Mouse (Mus musculus): ENCODE measurements around the gene Gm45234. TPM values are rescaled to one million over a fixed set of nuclear protein-coding genes. Genes with fewer than 3 reads are reported as not detected.
A peak's percentile ranks its signal among the peaks of the same experiment; 100 is the strongest.

Gm45234 gene
- polyA plus RNA-seq, 1 experiment from 2014 or later, result not detected

- WGBS, result 86% methylated on average over 4 of the region's 4 CpGs
- peaks cover 55% of the 10 kb centered on the region for H3K36me3 ChIP-seq
- H3K9ac ChIP-seq, result no peak overlapping the region
- no peak overlapping the region for H3K4me2 ChIP-seq
- H3K9me3 ChIP-seq, result no peaks in the 10 kb centered on the region
- peaks cover 5% of the 10 kb centered on the region; the same call in 1 of the 2 replicates for H3K4me1 ChIP-seq (replicated peaks)
- no peak overlapping the region for H3K4me3 ChIP-seq
- H3K27me3 ChIP-seq, result no peaks in the 10 kb centered on the region
- H3K27ac ChIP-seq, result no peak overlapping the region
- no peak for ATAC-seq (ENCODE audit: low FRiP score)
Observed at GRCm38 (mm10) chr6:124699366-124699765, 56.5 kb downstream of the Gm45234 start.

DNA sequence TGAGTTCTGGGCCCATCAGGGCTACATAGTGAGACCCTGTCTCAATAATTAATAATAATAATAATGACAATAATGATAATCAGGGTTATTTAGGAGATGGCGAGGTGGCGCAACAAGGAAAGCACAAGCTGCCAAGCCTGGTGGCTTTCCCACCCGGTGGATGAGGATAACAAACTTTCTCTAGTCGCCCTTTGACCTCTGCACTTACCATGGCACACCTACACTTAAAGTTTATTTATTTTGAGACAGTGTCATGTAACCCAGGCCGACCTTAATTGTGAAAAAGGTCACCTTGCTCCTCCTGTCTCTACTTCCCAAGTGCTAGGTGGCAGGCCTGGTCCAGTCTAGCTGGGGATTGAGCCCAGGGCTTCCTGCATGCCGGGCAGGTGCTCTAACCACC, 57.1 kb downstream of the Gm45234 start:
- no peak overlapping the region for H3K4me3 ChIP-seq
- H3K27ac ChIP-seq, result no peak overlapping the region
- H3K9me3 ChIP-seq, result no peaks in the 10 kb centered on the region
- H3K4me2 ChIP-seq, result no peak overlapping the region
- no peaks in the 10 kb centered on the region for H3K27me3 ChIP-seq
- H3K36me3 ChIP-seq, result peaks cover 49% of the 10 kb centered on the region
- WGBS, result 89% methylated on average over 6 of the region's 6 CpGs
- H3K4me1 ChIP-seq (replicated peaks), result peaks cover 11% of the 10 kb centered on the region; the same call in 1 of the 2 replicates
- no peak for ATAC-seq (ENCODE audit: low FRiP score)
- no peak overlapping the region for H3K9ac ChIP-seq

- WGBS, result 91% methylated on average over 7 of the region's 7 CpGs
- H3K27ac ChIP-seq, result no peak overlapping the region
- H3K4me3 ChIP-seq, result no peak overlapping the region
- H3K9me3 ChIP-seq, result no peaks in the 10 kb centered on the region
- no peak overlapping the region for H3K4me2 ChIP-seq
- H3K27me3 ChIP-seq, result no peaks in the 10 kb centered on the region
- H3K36me3 ChIP-seq, result peaks cover 30% of the 10 kb centered on the region
- no peak overlapping the region for H3K9ac ChIP-seq
- no peak for ATAC-seq (ENCODE audit: low FRiP score)
- peaks cover 11% of the 10 kb centered on the region; the same call in 1 of the 2 replicates for H3K4me1 ChIP-seq (replicated peaks)
Observed at GRCm38 (mm10) chr6:124696441-124697150, 59.2 kb downstream of the Gm45234 start.

DNA sequence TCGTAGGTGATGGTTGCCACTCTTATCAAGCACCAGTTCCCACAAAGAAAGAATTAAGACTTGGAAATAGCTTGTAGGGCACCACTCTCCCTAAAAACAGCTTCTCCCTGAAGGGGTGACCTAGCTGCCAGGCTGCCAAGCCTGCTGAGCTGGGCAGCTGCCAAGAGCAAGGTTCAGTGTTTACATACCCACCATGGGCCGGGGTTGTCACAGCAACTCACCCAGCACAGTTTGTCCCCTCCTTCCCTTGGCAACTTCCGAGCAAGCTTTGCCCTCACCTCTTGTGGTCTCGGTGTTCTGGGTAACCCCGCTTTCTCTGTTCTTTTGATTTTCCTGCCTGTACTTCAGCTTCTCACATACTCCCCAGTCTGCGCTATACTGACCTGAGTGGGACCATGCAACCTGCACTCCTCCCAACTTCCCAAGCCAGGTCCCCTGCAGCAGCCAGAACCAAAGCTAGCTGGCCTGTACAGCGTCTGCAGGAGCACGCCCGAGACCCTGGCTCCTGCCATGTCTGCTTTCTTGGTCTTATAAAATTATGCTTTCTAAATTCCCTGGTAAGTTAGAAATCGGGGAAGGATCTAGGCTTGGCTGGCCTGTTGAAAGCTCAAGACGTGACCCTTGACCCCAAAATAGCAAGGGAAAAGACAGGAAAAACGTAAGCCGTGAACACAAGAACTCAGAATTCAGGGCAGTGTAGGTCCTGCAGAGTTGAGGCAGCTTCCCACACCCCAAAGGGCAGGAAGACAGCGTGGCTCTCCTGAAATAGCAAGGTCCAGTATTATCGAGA, 61.5 kb downstream of the Gm45234 start:
- Histone ChIP-seq H3K4me2 (no peak overlapping the region), H3K36me3 (peaks cover 9% of the 10 kb centered on the region), H3K27ac (peak overlapping the region; percentile 68), H3K4me3 (no peak overlapping the region), H3K4me1 (replicated peaks) (peaks cover 11% of the 10 kb centered on the region; the same call in 1 of the 2 replicates), H3K9ac (0 out of 2 replicates have a peak overlapping the region, but pooled peaks have one; percentile 6), H3K27me3 (no peaks in the 10 kb centered on the region), H3K9me3 (no peaks in the 10 kb centered on the region)
- 80% methylated on average over 15 of the region's 15 CpGs for WGBS
- peak; percentile 70 for ATAC-seq (ENCODE audit: low FRiP score)

GRCm38 (mm10) chr6:124693243-124693981, 62.4 kb downstream of the Gm45234 start:
- Histone ChIP-seq H3K9ac (no peak overlapping the region), H3K9me3 (no peaks in the 10 kb centered on the region), H3K27ac (peak overlapping the region; percentile 68; the same call in 1 of the 2 replicates), H3K4me3 (no peak overlapping the region), H3K4me2 (no peak overlapping the region), H3K36me3 (no peaks in the 10 kb centered on the region; the same call in 1 of the 2 replicates), H3K4me1 (replicated peaks) (peaks cover 11% of the 10 kb centered on the region; the same call in 1 of the 2 replicates), H3K27me3 (no peaks in the 10 kb centered on the region)
- no peak for ATAC-seq (ENCODE audit: low FRiP score)
- 80% methylated on average over 15 of the region's 15 CpGs for WGBS

DNA sequence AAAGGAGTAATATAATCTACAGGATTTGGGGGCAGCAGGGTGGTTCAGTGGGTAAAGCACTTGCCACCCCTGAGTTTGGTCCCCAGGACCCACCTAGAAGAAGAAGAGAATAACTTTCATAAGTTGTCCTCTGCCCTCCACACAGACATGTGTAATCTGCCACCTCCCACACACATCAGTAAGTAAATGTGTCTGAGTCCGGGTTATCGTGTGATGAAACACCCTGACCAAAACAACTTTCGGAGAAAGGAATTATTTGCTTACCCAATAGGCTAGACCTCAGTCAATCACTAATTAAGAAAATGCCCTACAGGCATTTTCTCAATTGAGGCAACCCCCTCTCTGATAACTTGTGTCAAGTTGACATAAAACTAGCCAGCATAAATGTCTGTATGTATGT, 65.3 kb downstream of the Gm45234 start:
- Histone ChIP-seq H3K4me2 (no peak overlapping the region), H3K27ac (no peak overlapping the region), H3K36me3 (0 out of 2 replicates have a peak, but pooled peaks cover 3% of the 10 kb centered on the region), H3K27me3 (no peaks in the 10 kb centered on the region), H3K9ac (no peak overlapping the region), H3K4me3 (no peak overlapping the region), H3K4me1 (replicated peaks) (peaks cover 11% of the 10 kb centered on the region; the same call in 1 of the 2 replicates), H3K9me3 (no peaks in the 10 kb centered on the region)
- no peak for ATAC-seq (ENCODE audit: low FRiP score)
- WGBS, result 92% methylated on average over 3 of the region's 3 CpGs

MicroRNA genes within 50 kb of the gene (microRNA counts, 519-probe panel; counts per million panel counts)
- microRNA mmu-miR-141 (51.3 counts per million), microRNA mmu-miR-200c (1,162 counts per million, percentile 4 among the panel's probes with 10 or more counts)

Small RNAs within 50 kb of the gene (microRNA-seq; reads per million reads assigned to microRNA genes)
- gene Mir141 (6.0 reads per million, percentile 18 among the genes with 10 or more reads in this experiment), gene Mir200c (43.0 reads per million, percentile 39 among the genes with 10 or more reads in this experiment)

Other genes starting within 250 kb of the Gm45234 start
- gene C1ra, start 243.6 kb downstream of the Gm45234 start, polyA plus RNA-seq (2015; fragmentation: Nextera tagmentation; extraction: Ambion mirVana), result 0.10 and 0.25 TPM in 2 replicates
- gene C1s1, start 213.7 kb downstream of the Gm45234 start, polyA plus RNA-seq (2015; fragmentation: Nextera tagmentation; extraction: Ambion mirVana), result 0.52 and 1.1 TPM in 2 replicates
- not detected in 2 replicates for gene C1rb, start 185.7 kb downstream of the Gm45234 start, polyA plus RNA-seq (2015; fragmentation: Nextera tagmentation; extraction: Ambion mirVana)
- gene C1s2, start 119.9 kb downstream of the Gm45234 start, polyA plus RNA-seq (2015; fragmentation: Nextera tagmentation; extraction: Ambion mirVana), result 0.06 and 0.16 TPM in 2 replicates
- gene Lpcat3, start 93.0 kb downstream of the Gm45234 start, polyA plus RNA-seq (2015; fragmentation: Nextera tagmentation; extraction: Ambion mirVana), result 38.5 and 52.2 TPM in 2 replicates
- gene Emg1, start 43.8 kb downstream of the Gm45234 start, polyA plus RNA-seq (2015; fragmentation: Nextera tagmentation; extraction: Ambion mirVana), result 111 and 118 TPM in 2 replicates
- gene Phb2, start 43.7 kb downstream of the Gm45234 start, polyA plus RNA-seq (2015; fragmentation: Nextera tagmentation; extraction: Ambion mirVana), result 254 and 257 TPM in 2 replicates
- 5.0 and 5.9 TPM in 2 replicates for gene Ptpn6, start 17.3 kb downstream of the Gm45234 start, polyA plus RNA-seq (2015; fragmentation: Nextera tagmentation; extraction: Ambion mirVana)
- gene Grcc10, start 14.6 kb downstream of the Gm45234 start, polyA plus RNA-seq (2015; fragmentation: Nextera tagmentation; extraction: Ambion mirVana), result 670 and 677 TPM in 2 replicates
- gene Atn1, start 503 bp upstream of the Gm45234 start, polyA plus RNA-seq (2015; fragmentation: Nextera tagmentation; extraction: Ambion mirVana), result 21.6 and 22.7 TPM in 2 replicates
- 53.2 and 58.7 TPM in 2 replicates for gene Eno2, start 13.7 kb upstream of the Gm45234 start, polyA plus RNA-seq (2015; fragmentation: Nextera tagmentation; extraction: Ambion mirVana)
- gene Lrrc23, start 23.7 kb upstream of the Gm45234 start, polyA plus RNA-seq (2015; fragmentation: Nextera tagmentation; extraction: Ambion mirVana), result 4.0 and 6.3 TPM in 2 replicates
- 7.8 and 8.4 TPM in 2 replicates for gene Spsb2, start 52.6 kb upstream of the Gm45234 start, polyA plus RNA-seq (2015; fragmentation: Nextera tagmentation; extraction: Ambion mirVana)
- 361 and 374 TPM in 2 replicates for gene Tpi1, start 58.3 kb upstream of the Gm45234 start, polyA plus RNA-seq (2015; fragmentation: Nextera tagmentation; extraction: Ambion mirVana)
- 189 and 200 TPM in 2 replicates for gene Usp5, start 73.5 kb upstream of the Gm45234 start, polyA plus RNA-seq (2015; fragmentation: Nextera tagmentation; extraction: Ambion mirVana)
- 42.6 and 51.2 TPM in 2 replicates for gene Cdca3, start 73.5 kb upstream of the Gm45234 start, polyA plus RNA-seq (2015; fragmentation: Nextera tagmentation; extraction: Ambion mirVana)
- 0.78 and 1.3 TPM in 2 replicates for gene Gnb3, start 84.3 kb upstream of the Gm45234 start, polyA plus RNA-seq (2015; fragmentation: Nextera tagmentation; extraction: Ambion mirVana)
- 16.4 and 19.1 TPM in 2 replicates for gene P3h3, start 101.7 kb upstream of the Gm45234 start, polyA plus RNA-seq (2015; fragmentation: Nextera tagmentation; extraction: Ambion mirVana)
- gene Gpr162, start 108.0 kb upstream of the Gm45234 start, polyA plus RNA-seq (2015; fragmentation: Nextera tagmentation; extraction: Ambion mirVana), result 21.3 and 22.5 TPM in 2 replicates
- 0.14 and 0.19 TPM in 2 replicates for gene Cd4, start 132.2 kb upstream of the Gm45234 start, polyA plus RNA-seq (2015; fragmentation: Nextera tagmentation; extraction: Ambion mirVana)
- gene Lag3, start 155.7 kb upstream of the Gm45234 start, polyA plus RNA-seq (2015; fragmentation: Nextera tagmentation; extraction: Ambion mirVana), result 2.4 and 2.6 TPM in 2 replicates
- 744 and 801 TPM in 2 replicates for gene Ptms, start 164.1 kb upstream of the Gm45234 start, polyA plus RNA-seq (2015; fragmentation: Nextera tagmentation; extraction: Ambion mirVana)
- 481 and 505 TPM in 2 replicates for gene Mlf2, start 175.4 kb upstream of the Gm45234 start, polyA plus RNA-seq (2015; fragmentation: Nextera tagmentation; extraction: Ambion mirVana)
- 89.3 and 94.5 TPM in 2 replicates for gene Cops7a, start 209.5 kb upstream of the Gm45234 start, polyA plus RNA-seq (2015; fragmentation: Nextera tagmentation; extraction: Ambion mirVana)
- gene Pianp, start 240.7 kb upstream of the Gm45234 start, polyA plus RNA-seq (2015; fragmentation: Nextera tagmentation; extraction: Ambion mirVana), result 29.3 and 31.6 TPM in 2 replicates